10 mouse cellular contexts compared by ENCODE assay signal in the genomic region with DNA sequence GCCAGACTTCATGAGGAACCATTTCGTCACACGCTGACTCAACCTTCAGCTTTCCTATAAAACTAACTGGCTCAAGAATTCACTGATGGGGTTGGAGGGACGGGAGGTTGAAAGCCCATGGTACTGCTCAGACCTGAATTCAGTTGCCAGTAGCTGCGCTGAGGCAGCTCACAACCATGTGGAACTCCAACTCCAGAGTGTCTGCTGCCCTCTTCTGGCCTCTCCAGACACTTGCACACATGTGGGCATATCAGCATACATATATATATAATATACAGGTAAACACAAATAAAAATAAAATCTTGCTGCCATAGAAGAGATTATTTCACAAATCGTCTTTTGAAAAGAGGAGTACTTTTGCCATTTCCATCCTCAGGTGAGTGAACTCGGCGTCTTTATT. TPM values are rescaled to one million over a fixed set of nuclear protein-coding genes. Genes with fewer than 3 reads are reported as not detected.
DNase-seq lines count a peak whose midpoint lies in the region; ATAC-seq and TF ChIP-seq lines count a peak whose summit lies in the region.
"Had no signal": no experiment of that assay in that cellular context is flagged by ENCODE, and none has a peak within 500 bp of the region (broad histone marks: within the 10 kb centered on the region; RNA-seq: fewer than 3 reads in every experiment).

No protein-coding gene starts in this region.

- H3K4me1 ChIP-seq in heart, postnatal 0 days (ENCODE audit: control insufficient read depth, insufficient read depth) = no peaks in the 10 kb centered on the region
- no peaks in the 10 kb centered on the region for H3K4me1 ChIP-seq in ES-E14 (ENCODE audit: control insufficient read depth in 2 of 2, insufficient read depth in 2 of 2, low read length in 2 of 2, poor library complexity in 1 of 2)
- H3K4me1 ChIP-seq: embryonic facial prominence, embryonic 13.5 days; lung, embryonic 15.5 days had no signal

- no peak overlapping the region for H3K9ac ChIP-seq in heart, postnatal 0 days (replicated peaks; ENCODE audit: low read depth, low read length)
- H3K9ac ChIP-seq in ES-E14 (ENCODE audit: insufficient read depth, low read depth, low read length, poor library complexity, severe bottlenecking) = no peak overlapping the region
- H3K9ac ChIP-seq: embryonic facial prominence, embryonic 13.5 days; lung, embryonic 15.5 days had no signal

- H3K36me3 ChIP-seq in heart, postnatal 0 days (replicated peaks; ENCODE audit: control insufficient read depth, insufficient read depth, low read length) = no peaks in the 10 kb centered on the region
- H3K36me3 ChIP-seq in ES-E14 (ENCODE audit: control insufficient read depth, insufficient read depth, low read length, poor library complexity, severe bottlenecking) = no peaks in the 10 kb centered on the region
- H3K36me3 ChIP-seq: embryonic facial prominence, embryonic 13.5 days; lung, embryonic 15.5 days had no signal

- in situ Hi-C loops in ES-E14 (cut with MboI; ENCODE audit: low sequenced_read_pairs in 2 of 2, unreplicated experiment in 2 of 2) = loop anchor here (10.0 kb wide), 2 partner anchors 110 to 130 kb away; no protein-coding TSS in a partner anchor

- no peaks in the 10 kb centered on the region for H3K9me3 ChIP-seq in heart, postnatal 0 days (replicated peaks; ENCODE audit: control insufficient read depth, low read length)
- no peaks in the 10 kb centered on the region for H3K9me3 ChIP-seq in ES-E14 (ENCODE audit: control insufficient read depth, insufficient read depth, low read depth, low read length)
- H3K9me3 ChIP-seq: lung, embryonic 15.5 days had no signal

- TF ChIP-seq CTCF in heart, postnatal 0 days (IDR thresholded peaks at IDR 0.05; ENCODE audit: low read depth) = peak; percentile 21; the same call in 1 of the 2 replicates

- no peak for TF ChIP-seq EP300 in heart, postnatal 0 days (IDR thresholded peaks at IDR 0.05; ENCODE audit: low read depth)

- no peak overlapping the region for H3K27ac ChIP-seq in heart, postnatal 0 days (ENCODE audit: low read depth)
- H3K27ac ChIP-seq in ES-E14 (ENCODE audit: insufficient read depth, low read depth, low read length, poor library complexity, severe bottlenecking) = no peak overlapping the region
- H3K27ac ChIP-seq: embryonic facial prominence, embryonic 13.5 days; lung, embryonic 15.5 days had no signal

- H3K4me3 ChIP-seq in heart, postnatal 0 days (ENCODE audit: low read depth, low read length) = no peak overlapping the region
- no peak overlapping the region for H3K4me3 ChIP-seq in ES-E14 (ENCODE audit: insufficient read depth in 1 of 2, low read depth in 1 of 2, low read length in 2 of 2, poor library complexity in 1 of 2, severe bottlenecking in 1 of 2)
- H3K4me3 ChIP-seq: embryonic facial prominence, embryonic 13.5 days; lung, embryonic 15.5 days had no signal

- WGBS in heart, postnatal 0 days = 62% methylated on average over 7 of the region's 7 CpGs

- ATAC-seq in heart, postnatal 0 days (ENCODE audit: insufficient read depth, low read depth) = no peak
- peak; percentile 80 for ATAC-seq in megakaryocyte-erythroid progenitor cell, adult 5-6 weeks (replicated peaks; ENCODE audit: low FRiP score, low TSS enrichment, poor library complexity, severe bottlenecking)
- ATAC-seq in cerebellum, adult (ENCODE audit: insufficient number of reproducible peaks, low FRiP score, low TSS enrichment) = no peak

- no peak for DNase-seq in heart, postnatal 0 days (ENCODE audit: low spot score)
- no peak for DNase-seq in heart, postnatal 10 days
- DNase-seq in ES-E14 (ENCODE audit: low read depth, low spot score) = peak; percentile 62
- DNase-seq in embryo, embryonic 9.5 days (ENCODE audit: extremely low spot score) = peak; percentile 14
- no peak for DNase-seq in urinary bladder, adult 18-20 months (ENCODE audit: low spot score in 2 of 2)
- no peak for DNase-seq in cerebellum, adult 11 months

- intact Hi-C loops in heart, postnatal 10 days (cut with DNase I) = loop anchor here (10.0 kb wide), 1 partner anchor 100 kb away; the partner anchor contains the start of gene Arhgap27

- no peak overlapping the region for H3K4me2 ChIP-seq in heart, postnatal 0 days (ENCODE audit: low read depth, low read length)
- H3K4me2 ChIP-seq: embryonic facial prominence, embryonic 13.5 days; lung, embryonic 15.5 days had no signal

- no peaks in the 10 kb centered on the region for H3K27me3 ChIP-seq in heart, postnatal 0 days (ENCODE audit: control insufficient read depth, insufficient read depth, low read length)
- H3K27me3 ChIP-seq: embryonic facial prominence, embryonic 13.5 days; lung, embryonic 15.5 days had no signal

TF ChIP-seq in ES-E14, 5 proteins besides CTCF, POLR2A, EP300 and RAD21:
- TF ChIP-seq MAFK (IDR thresholded peaks at IDR 0.05; ENCODE audit: insufficient read depth, low read depth, low read length) (no peak), ZC3H11A (IDR thresholded peaks at IDR 0.05; ENCODE audit: borderline replicate concordance, low read depth, low read length) (peak; percentile 93)

RNA-seq across cellular contexts. Expression of gene Lrrc37a, which starts 40.0 kb away (rescaled TPM):
- not detected in 2 replicates for total RNA-seq in heart, postnatal 0 days (2014; rRNA removed; ENCODE audit: low replicate concordance)
- polyA plus RNA-seq in heart, postnatal 0 days (2015; fragmentation: Nextera tagmentation; extraction: Ambion mirVana) = not detected in 2 replicates
- not detected for total RNA-seq in heart, postnatal 10 days (2021)
- total RNA-seq in ES-E14 (2012; rRNA removed) = not detected in 2 replicates
- not detected in 2 replicates for total RNA-seq in megakaryocyte-erythroid progenitor cell, adult 5-6 weeks (2014; fragmentation: Nextera tagmentation)
- not detected in 2 replicates for total RNA-seq in megakaryocyte-erythroid progenitor cell, adult 5-6 weeks (2017)
- polyA plus RNA-seq: embryonic facial prominence, embryonic 13.5 days; lung, embryonic 15.5 days had no signal

RNA-seq across cellular contexts. Expression of gene Plekhm1, which starts 52.0 kb away (rescaled TPM):
- total RNA-seq in heart, postnatal 0 days (2014; rRNA removed; ENCODE audit: low replicate concordance) = 3.9 and 4.9 TPM in 2 replicates
- polyA plus RNA-seq in heart, postnatal 0 days (2015; fragmentation: Nextera tagmentation; extraction: Ambion mirVana) = 3.4 and 3.5 TPM in 2 replicates
- total RNA-seq in heart, postnatal 10 days (2021) = 10 to 100 TPM; 10.1 to 11.5 TPM
- 11.7 and 12.3 TPM in 2 replicates for total RNA-seq in ES-E14 (2012; rRNA removed)
- 12.5 and 16.3 TPM in 2 replicates for total RNA-seq in megakaryocyte-erythroid progenitor cell, adult 5-6 weeks (2014; fragmentation: Nextera tagmentation)
- 2.2 and 2.7 TPM in 2 replicates for total RNA-seq in megakaryocyte-erythroid progenitor cell, adult 5-6 weeks (2017)

Comparison
In these comparisons a context has a peak if more than half of its experiments do, and no peak if none do; other contexts are left out.
1. DNase-seq: peak in ES-E14 (single experiment) and embryo, embryonic 9.5 days (single experiment); none in heart, postnatal 0 days (single experiment), heart, postnatal 10 days (0 of 2), urinary bladder, adult 18-20 months (0 of 2) and cerebellum, adult 11 months (single experiment).